Mouse (Mus musculus) forebrain, embryonic 10.5 days (tissue): ENCODE measurements around the gene Cpvl. TPM values are rescaled to one million over a fixed set of nuclear protein-coding genes. Genes with fewer than 3 reads are reported as not detected.

Source experiments
- DNase-seq: peaks from one replicate; pipeline ENCODE4 v3.0.0-alpha.2; 2017; ENCODE audit warnings: low spot score; ENCODE audit errors: extremely low spot score
- H3K27ac ChIP-seq: fragments of 300-500 bp; sonication (generic); 2 replicates; pipeline ENCODE4 v1.5.1; 2016; ENCODE audit warnings: mild to moderate bottlenecking
- H3K27me3 ChIP-seq: fragments of 300-500 bp; sonication (generic); 2 replicates; pipeline ENCODE4 v1.6.1; 2016; ENCODE audit warnings: mild to moderate bottlenecking; ENCODE audit not compliant: poor library complexity, severe bottlenecking
- H3K36me3 ChIP-seq: fragments of 300-500 bp; sonication (generic); replicated peaks from 2 replicates; pipeline ENCODE4 v1.6.1; 2016; ENCODE audit warnings: mild to moderate bottlenecking, moderate library complexity
- H3K4me1 ChIP-seq: fragments of 300-500 bp; sonication (generic); 2 replicates; pipeline ENCODE4 v1.6.1; 2016
- H3K4me3 ChIP-seq: fragments of 300-500 bp; sonication (generic); 2 replicates; pipeline ENCODE4 v1.5.1; 2016; ENCODE audit warnings: mild to moderate bottlenecking, moderate library complexity
- H3K9me3 ChIP-seq: fragments of 300-500 bp; sonication (generic); 2 replicates; pipeline ENCODE4 v1.6.1; 2016; ENCODE audit warnings: mild to moderate bottlenecking, moderate library complexity
- WGBS: fragments of 180-500 bp; shearing (Covaris S2); methylation state at CpG from one replicate; pipeline ENCODE4 v1.1.7; 2016; 5-methylcytosine and 5-hydroxymethylcytosine counted together
- polyA plus RNA-seq: library from polyadenylated mRNA; unstranded; fragments of >200 nt; fragmentation: Nextera tagmentation; extraction: Ambion mirVana; gene quantifications from 2 replicates; pipeline ENCODE4 v1.2.1, GENCODE M21; 2016

The Cpvl gene
- polyA plus RNA-seq, 1 experiment from 2014 or later: not detected

- Histone ChIP-seq H3K27ac (peak overlapping the region; percentile 46; the same call in 1 of the 2 replicates), H3K36me3 (no peaks in the 10 kb centered on the region), H3K27me3 (no peaks in the 10 kb centered on the region), H3K4me1 (peaks cover 46% of the 10 kb centered on the region), H3K9me3 (no peaks in the 10 kb centered on the region), H3K4me3 (no peak overlapping the region)
- 48% methylated on average over 4 of the region's 4 CpGs for WGBS
- no peak for DNase-seq
Measured at GRCm38 (mm10) chr6:53948388-53949035, 30.0 kb downstream of the Cpvl start.

DNA sequence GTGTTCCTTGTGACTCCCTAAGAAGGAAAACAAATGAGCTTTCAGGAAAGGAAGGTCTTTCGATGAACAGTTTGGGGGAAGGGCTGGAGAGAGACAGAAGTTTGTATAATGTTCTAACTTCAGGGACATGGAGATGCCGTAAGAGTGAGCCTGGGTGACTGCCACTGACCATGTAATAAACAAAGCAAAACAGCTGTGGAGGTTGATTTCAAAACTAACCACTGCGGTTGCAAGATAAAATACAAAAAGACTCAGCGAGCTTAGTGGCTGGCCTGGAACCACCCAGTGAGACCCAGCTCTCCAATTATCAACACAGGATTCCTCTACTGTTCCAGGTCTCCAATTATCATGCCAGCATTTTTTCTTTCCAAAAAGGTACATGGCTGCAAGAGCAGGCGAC is 33.6 kb downstream of the Cpvl start:
- DNase-seq: no peak
- H3K27me3 ChIP-seq: peaks cover 18% of the 10 kb centered on the region; the same call in 1 of the 2 replicates
- 85% methylated on average over 5 of the region's 5 CpGs for WGBS

DNA sequence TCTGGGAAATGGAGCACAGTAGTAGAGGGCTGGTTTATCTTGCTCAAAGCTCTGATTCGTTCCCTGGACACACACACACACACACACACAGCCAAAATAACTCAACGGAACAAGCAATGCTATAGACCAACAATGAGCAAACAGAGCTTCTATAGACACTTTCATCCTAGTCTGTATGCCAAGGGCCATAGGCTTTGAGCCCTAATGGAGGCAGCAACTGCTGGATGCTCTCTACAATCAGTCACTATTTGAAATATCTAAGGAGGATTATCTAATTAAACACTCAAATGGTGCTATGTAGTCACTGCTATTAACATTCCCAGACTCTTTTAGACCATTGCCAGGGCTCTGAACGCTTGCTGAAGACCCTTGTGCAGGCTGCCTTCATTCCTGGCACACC is 34.1 kb downstream of the Cpvl start:
- Histone ChIP-seq H3K4me1 (peaks cover 49% of the 10 kb centered on the region), H3K36me3 (no peaks in the 10 kb centered on the region), H3K27me3 (peaks cover 22% of the 10 kb centered on the region; the same call in 1 of the 2 replicates), H3K4me3 (no peak overlapping the region), H3K27ac (no peak overlapping the region; the same call in 1 of the 2 replicates), H3K9me3 (no peaks in the 10 kb centered on the region)
- DNase-seq: no peak
- 72% methylated on average over 3 of the region's 3 CpGs for WGBS

More for the DNA sequence above, 33.6 kb downstream of the Cpvl start:
- Histone ChIP-seq H3K36me3 (no peaks in the 10 kb centered on the region), H3K4me3 (no peak overlapping the region), H3K27ac (no peak overlapping the region; the same call in 1 of the 2 replicates), H3K9me3 (no peaks in the 10 kb centered on the region), H3K4me1 (peaks cover 45% of the 10 kb centered on the region)

- WGBS: 77% methylated on average over 7 of the region's 7 CpGs
- DNase-seq: no peak
- peaks cover 43% of the 10 kb centered on the region for H3K4me1 ChIP-seq
- no peak overlapping the region for H3K4me3 ChIP-seq
- no peaks in the 10 kb centered on the region for H3K9me3 ChIP-seq
- no peak overlapping the region for H3K27ac ChIP-seq
- H3K27me3 ChIP-seq: peaks cover 28% of the 10 kb centered on the region
- H3K36me3 ChIP-seq: no peaks in the 10 kb centered on the region
Measured at GRCm38 (mm10) chr6:53942190-53942831, 36.2 kb downstream of the Cpvl start.

DNA sequence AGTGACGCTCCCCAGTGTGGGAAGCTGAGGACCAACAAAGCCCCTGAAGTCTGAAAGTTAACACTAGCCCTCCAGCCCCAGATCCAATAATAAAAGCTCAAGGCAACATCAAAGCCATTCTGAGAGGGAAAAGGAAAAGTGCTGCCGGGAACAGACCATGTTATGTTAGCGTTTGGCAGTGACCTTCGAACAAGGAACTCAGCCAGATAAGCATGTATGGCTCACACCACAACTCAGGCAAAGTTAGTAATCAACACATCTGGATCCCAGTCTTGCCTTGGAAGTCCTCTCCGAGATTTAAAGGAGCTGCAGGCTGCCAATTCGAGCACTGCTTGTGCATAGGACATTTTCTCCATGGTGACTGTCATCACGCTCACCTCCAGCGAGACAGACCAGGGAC is 38.7 kb downstream of the Cpvl start:
- H3K9me3 ChIP-seq: no peaks in the 10 kb centered on the region
- no peak overlapping the region for H3K4me3 ChIP-seq
- no peak overlapping the region for H3K27ac ChIP-seq
- peaks cover 40% of the 10 kb centered on the region for H3K4me1 ChIP-seq
- no peaks in the 10 kb centered on the region for H3K36me3 ChIP-seq
- peaks cover 39% of the 10 kb centered on the region for H3K27me3 ChIP-seq
- DNase-seq: no peak
- 54% methylated on average over 8 of the region's 8 CpGs for WGBS

GRCm38 (mm10) chr6:53938942-53939341 is 39.5 kb downstream of the Cpvl start:
- H3K36me3 ChIP-seq: no peaks in the 10 kb centered on the region
- no peak overlapping the region for H3K4me3 ChIP-seq
- no peak overlapping the region for H3K27ac ChIP-seq
- no peaks in the 10 kb centered on the region for H3K9me3 ChIP-seq
- DNase-seq: no peak
- H3K27me3 ChIP-seq: peaks cover 39% of the 10 kb centered on the region
- peaks cover 33% of the 10 kb centered on the region for H3K4me1 ChIP-seq
- 12% methylated on average over 3 of the region's 3 CpGs for WGBS

GRCm38 (mm10) chr6:53937143-53938134 is 41.0 kb downstream of the Cpvl start:
- no peak for DNase-seq
- peaks cover 30% of the 10 kb centered on the region for H3K4me1 ChIP-seq

DNA sequence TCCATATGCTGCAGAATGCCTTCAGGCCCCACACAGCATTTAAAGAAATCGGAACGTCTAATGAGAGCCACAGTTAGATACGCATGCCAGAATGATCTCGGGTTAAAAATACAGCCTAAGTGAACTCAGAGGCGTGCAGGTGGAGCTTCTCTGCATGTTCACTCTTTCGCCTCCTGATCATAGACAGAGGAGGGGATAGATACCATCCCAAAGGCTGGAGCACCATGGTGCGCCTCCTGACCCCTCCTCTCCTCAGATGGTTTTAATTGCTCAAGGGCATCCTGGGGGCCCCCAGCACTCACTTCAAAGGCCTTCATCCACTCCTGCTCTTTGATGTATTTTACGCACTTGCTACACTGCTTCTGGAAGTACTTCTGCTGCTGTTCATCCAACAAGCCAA is 46.9 kb downstream of the Cpvl start:
- DNase-seq: no peak
- WGBS: 64% methylated on average over 8 of the region's 8 CpGs

More at GRCm38 (mm10) chr6:53937143-53938134, 41.0 kb downstream of the Cpvl start:
- no peak overlapping the region for H3K4me3 ChIP-seq
- H3K36me3 ChIP-seq: no peaks in the 10 kb centered on the region
- peaks cover 34% of the 10 kb centered on the region for H3K27me3 ChIP-seq
- 85% methylated on average over 15 of the region's 15 CpGs for WGBS
- no peaks in the 10 kb centered on the region for H3K9me3 ChIP-seq
- H3K27ac ChIP-seq: no peak overlapping the region

GRCm38 (mm10) chr6:53929858-53930257 is 48.6 kb downstream of the Cpvl start:
- Histone ChIP-seq H3K27ac (no peak overlapping the region), H3K9me3 (no peaks in the 10 kb centered on the region), H3K36me3 (no peaks in the 10 kb centered on the region), H3K27me3 (no peaks in the 10 kb centered on the region), H3K4me1 (peaks cover 19% of the 10 kb centered on the region), H3K4me3 (no peak overlapping the region)
- DNase-seq: no peak
- 75% methylated on average over 4 of the region's 4 CpGs for WGBS

More for the DNA sequence above, 46.9 kb downstream of the Cpvl start:
- Histone ChIP-seq H3K27ac (no peak overlapping the region), H3K4me1 (peaks cover 19% of the 10 kb centered on the region), H3K27me3 (peaks cover 4% of the 10 kb centered on the region; the same call in 1 of the 2 replicates), H3K4me3 (no peak overlapping the region), H3K36me3 (no peaks in the 10 kb centered on the region), H3K9me3 (no peaks in the 10 kb centered on the region)

GRCm38 (mm10) chr6:53926197-53926596 is 52.3 kb downstream of the Cpvl start:
- WGBS: 90% methylated on average over 2 of the region's 2 CpGs
- no peak overlapping the region for H3K4me3 ChIP-seq
- H3K9me3 ChIP-seq: no peaks in the 10 kb centered on the region
- DNase-seq: no peak
- H3K27me3 ChIP-seq: 0 out of 2 replicates have a peak, but pooled peaks cover 4% of the 10 kb centered on the region
- H3K36me3 ChIP-seq: no peaks in the 10 kb centered on the region
- no peak overlapping the region for H3K27ac ChIP-seq
- H3K4me1 ChIP-seq: peaks cover 9% of the 10 kb centered on the region

GRCm38 (mm10) chr6:53925192-53925591 is 53.3 kb downstream of the Cpvl start:
- H3K27ac ChIP-seq: no peak overlapping the region
- no peaks in the 10 kb centered on the region for H3K9me3 ChIP-seq
- 53% methylated on average over 8 of the region's 8 CpGs for WGBS
- no peak overlapping the region for H3K4me3 ChIP-seq
- H3K36me3 ChIP-seq: no peaks in the 10 kb centered on the region
- 0 out of 2 replicates have a peak, but pooled peaks cover 4% of the 10 kb centered on the region for H3K27me3 ChIP-seq
- DNase-seq: no peak
- H3K4me1 ChIP-seq: no peaks in the 10 kb centered on the region

GRCm38 (mm10) chr6:53920041-53920440 is 58.4 kb downstream of the Cpvl start:
- Histone ChIP-seq H3K4me3 (no peak overlapping the region), H3K27ac (no peak overlapping the region), H3K27me3 (0 out of 2 replicates have a peak, but pooled peaks cover 4% of the 10 kb centered on the region), H3K36me3 (no peaks in the 10 kb centered on the region), H3K4me1 (no peaks in the 10 kb centered on the region), H3K9me3 (no peaks in the 10 kb centered on the region)
- no peak for DNase-seq
- 93% methylated on average over 7 of the region's 7 CpGs for WGBS
